Mouse (Mus musculus) left cerebral cortex, adult 11 months (tissue): ENCODE results near the gene Gsdma.
"Not testable (repeated sequence)": the region's sequence is repeated elsewhere in the genome, so short reads cannot be mapped to it uniquely, and the experiment has no call there.

Experiments used
- DNase-seq: peaks from one replicate; pipeline ENCODE4 v3.0.0; 2022; ENCODE audit warnings: low spot score

Gsdma gene

DNA sequence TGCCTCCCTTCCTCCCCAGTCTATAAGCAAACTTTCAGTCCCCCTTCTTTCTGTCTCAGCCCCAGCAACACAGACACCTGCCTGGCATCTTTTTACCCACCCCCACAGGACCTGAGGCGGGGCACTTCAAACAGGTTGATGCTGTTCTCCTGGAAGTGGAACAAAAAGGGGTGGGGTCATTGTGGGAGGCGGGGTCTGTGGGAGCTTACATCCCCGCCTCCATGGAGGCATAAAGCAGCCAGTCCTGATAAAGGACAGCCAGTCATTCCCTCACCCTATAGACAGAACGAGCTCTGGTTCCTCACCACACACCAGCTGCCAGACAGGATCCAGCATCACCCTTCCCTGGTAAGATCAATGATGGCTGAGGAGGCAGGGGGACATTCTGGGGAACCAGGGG lies at the start of gene Gsdma:
Gsdma (plus strand) TSS at position 261 of the 400 bp plus-strand sequence.
- no peak for DNase-seq

DNA sequence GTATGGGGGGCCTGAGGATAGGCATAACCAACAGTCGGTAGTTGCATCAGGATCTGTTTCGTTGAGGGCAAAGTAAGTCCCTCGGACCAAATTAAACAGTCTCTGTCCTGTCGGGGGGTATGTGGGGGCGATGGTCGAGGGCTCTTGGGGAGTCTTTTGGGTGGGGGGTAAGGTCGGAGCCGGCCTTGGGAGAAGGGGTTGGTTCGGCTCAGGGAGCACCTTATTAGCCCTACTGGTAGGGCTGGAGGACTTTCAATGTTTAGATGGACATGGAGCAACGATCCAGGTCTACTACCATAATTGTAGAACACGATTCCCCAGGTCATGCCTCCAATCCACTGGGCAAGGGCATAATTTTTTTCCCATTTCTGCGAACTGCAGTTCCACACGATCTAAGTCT lies 43.4 kb upstream of the Gsdma start:
- no peak for DNase-seq

DNA sequence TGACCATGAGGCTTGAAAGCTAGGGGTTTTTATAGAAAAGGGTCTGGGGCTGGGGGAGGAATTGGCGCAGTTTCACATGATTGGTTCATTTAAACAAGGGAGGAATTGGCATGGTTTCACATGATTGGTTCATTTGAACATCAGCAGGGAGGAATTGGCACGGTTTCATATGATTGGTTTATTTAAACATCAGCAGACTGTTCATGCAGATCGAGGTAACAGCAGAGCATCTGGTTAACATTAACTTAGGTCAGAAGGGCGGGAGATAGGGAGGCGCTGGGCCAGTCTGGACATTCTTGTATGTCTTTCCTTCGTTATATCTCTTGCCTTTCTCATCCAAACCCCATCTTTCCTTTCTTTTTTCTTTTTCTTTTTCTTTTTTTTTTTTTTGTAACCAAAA lies 40.2 kb upstream of the Gsdma start:
- not testable (repeated sequence) for DNase-seq

DNA sequence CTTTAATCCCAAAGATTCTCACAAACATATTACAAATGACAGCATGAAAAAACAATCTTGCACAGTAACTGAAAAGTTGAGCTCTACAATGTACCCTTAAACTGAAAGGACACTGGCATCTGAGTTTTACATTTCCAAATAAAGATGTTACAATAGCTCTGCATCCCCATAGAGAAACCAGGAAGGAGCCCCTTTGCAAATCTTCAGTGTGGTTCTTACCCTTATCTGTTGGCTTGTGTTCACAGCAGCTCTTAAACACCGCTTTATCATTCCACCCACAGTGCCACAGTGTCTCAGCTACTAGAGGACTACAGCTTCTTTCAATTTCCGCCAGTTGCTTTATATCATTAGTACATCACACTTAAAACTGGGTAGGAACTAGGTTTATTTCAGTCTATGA lies 39.8 kb upstream of the Gsdma start:
- DNase-seq, result not testable (repeated sequence)

DNA sequence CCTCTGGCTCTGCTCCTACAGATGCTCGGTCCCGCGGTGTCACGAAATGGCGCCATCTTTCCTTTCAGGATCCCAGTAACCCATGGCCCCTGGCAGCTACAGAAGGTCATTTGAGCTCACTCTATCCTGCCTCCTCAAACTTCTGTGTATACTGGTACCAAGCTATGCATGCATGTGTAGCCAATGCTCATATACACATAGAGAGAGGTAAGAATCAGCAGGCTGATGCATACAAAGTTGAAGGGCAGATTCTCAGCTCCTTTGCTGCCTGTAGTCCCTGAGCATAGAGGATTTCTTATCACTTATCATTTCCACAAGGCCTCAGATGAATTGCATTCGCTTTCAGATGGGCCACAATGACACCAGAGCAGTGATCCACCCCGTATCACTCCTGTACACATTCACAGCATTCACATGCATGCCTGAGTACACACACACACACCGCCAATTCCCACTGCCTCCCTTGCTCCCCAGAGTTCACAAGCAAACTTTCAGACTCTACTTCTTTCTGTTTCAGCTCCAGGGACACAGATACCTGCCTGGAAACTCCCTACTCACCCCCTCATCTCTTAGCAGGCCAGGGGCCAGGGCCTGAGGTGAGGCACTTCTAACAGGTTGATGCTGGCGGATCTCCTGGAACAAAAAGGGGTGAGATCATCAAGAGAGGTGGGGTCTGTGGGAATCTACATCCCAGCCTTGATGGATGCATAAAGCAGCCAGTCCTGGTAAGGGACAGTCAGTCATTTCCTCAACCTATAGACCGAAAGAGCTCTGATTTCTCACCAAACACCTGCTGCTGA lies 38.3 kb upstream of the Gsdma start, which contains the start of the genes Gm12355 and Gsdma3:
Gm12355 (minus strand) TSS at position 51 of the 800 bp plus-strand sequence.
Gsdma3 (plus strand) TSS at position 750 of the 800 bp plus-strand sequence.
- DNase-seq, result no peak

GRCm38 (mm10) chr11:98628706-98629105 lies 35.4 kb upstream of the Gsdma start:
- DNase-seq, result no peak

DNA sequence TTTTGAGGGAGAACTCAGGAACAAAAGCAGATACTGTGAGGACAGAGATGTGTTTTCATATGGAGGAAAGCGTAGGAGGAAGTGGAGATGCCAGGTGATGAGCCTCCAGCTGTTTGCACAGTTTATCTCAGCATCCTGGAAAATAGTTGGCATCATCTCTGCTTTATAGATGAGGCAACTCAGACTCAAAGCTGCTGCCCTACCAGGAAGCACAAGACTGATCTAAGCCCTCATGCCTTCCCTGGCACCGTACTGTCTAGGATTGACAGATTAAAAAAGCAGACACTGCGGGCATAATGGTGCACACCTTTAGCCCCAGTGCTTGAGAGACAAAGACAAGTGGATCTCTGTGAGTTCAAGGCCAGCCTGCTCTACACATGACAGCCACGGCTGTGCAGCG lies 33.5 kb upstream of the Gsdma start:
- DNase-seq, result no peak

- not testable (repeated sequence) for DNase-seq
Measured at GRCm38 (mm10) chr11:98635312-98635970, 28.7 kb upstream of the Gsdma start.

- no peak for DNase-seq
Measured at GRCm38 (mm10) chr11:98637501-98637900, 26.6 kb upstream of the Gsdma start.

DNA sequence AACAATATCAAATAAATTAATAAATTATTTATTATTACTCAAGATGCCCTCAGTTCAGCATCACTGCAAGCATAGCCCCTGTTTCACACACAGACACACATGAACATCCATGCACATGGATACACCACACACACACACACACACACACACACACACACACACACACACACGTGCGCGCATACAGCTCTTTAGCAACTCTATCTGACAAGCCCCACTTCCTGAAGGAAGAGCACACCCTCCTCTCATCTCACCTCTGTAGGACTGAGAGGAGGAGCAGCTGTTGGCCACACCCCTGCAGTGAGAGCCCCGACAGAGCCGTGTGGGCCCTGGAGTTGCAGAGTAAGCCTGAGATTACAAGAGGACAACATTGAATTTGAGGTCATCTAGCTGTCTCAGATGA lies 24.1 kb upstream of the Gsdma start:
- no peak for DNase-seq

GRCm38 (mm10) chr11:98644757-98645156 lies 19.4 kb upstream of the Gsdma start:
- DNase-seq, result no peak

DNA sequence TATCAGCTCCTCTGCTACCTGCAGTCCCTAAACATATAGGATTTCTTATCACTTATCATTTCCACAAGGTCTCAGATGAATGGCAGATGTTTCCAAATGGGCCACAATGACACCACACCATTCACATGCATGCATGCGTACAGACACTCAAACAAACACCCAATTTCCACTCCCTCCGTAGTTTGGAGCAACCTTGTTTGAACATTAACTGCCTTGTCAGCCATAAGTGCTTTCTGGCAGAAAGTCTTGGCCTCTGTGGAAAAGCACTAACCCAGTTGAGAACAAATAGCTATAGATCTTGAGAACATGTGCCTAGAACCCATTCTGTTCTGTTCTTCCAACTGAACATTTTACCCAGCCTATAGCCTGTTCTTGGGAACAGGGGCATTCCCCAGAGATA lies 18.2 kb upstream of the Gsdma start:
- no peak for DNase-seq

GRCm38 (mm10) chr11:98646459-98646858 lies 17.7 kb upstream of the Gsdma start, which contains the start of gene Gsdma2:
Gene Gsdma2, plus strand, starts transcription at chr11:98646759.
- DNase-seq, result no peak

GRCm38 (mm10) chr11:98655076-98655475 lies 9.1 kb upstream of the Gsdma start:
- DNase-seq, result peak; percentile 19

GRCm38 (mm10) chr11:98660517-98660916 lies 3.6 kb upstream of the Gsdma start:
- peak; percentile 57 for DNase-seq

GRCm38 (mm10) chr11:98668984-98669383 lies 4.8 kb downstream of the Gsdma start:
- no peak for DNase-seq

- DNase-seq, result no peak
Measured at GRCm38 (mm10) chr11:98671284-98671815, 7.2 kb downstream of the Gsdma start.

DNA sequence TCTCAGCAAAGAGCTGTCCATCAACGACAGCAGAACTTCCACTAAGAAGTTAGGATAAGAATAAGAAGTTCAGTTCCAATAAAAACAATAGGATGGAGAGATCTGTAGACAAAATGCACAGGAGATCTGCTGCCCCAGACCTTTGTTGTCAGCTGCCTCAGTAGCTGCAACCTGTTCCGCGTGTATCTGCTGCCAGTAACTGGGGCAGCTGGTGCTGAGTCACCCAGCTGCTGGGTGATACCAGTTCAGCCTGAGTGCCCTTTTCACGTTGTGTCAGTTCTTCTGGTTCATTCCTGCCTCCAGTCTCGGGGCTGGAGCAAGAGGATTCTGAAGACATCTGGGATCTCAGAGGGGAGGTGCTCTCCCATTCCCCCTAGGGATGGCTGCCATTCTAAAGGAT lies 7.7 kb downstream of the Gsdma start:
- DNase-seq, result no peak

DNA sequence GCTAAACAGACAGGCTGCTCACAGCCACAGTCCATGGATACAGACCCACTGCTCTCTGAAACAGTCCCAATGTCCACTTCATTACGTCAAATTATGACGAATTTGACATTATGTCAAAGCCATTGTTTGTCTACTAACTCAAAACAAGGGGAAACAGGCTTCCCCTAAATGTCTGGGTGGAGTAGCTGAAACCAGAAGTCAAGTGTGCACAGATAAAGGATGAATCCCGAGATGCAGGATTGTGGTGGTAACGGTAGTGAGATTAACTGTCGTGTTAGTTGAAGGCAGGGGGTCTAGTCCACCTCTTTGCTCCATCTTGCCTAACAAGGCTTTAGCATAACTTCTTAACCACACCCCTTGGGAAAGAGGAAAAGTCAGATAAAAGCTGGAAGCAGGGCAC lies 8.3 kb downstream of the Gsdma start:
- no peak for DNase-seq

GRCm38 (mm10) chr11:98673136-98673535 lies 9.0 kb downstream of the Gsdma start:
- not testable (repeated sequence) for DNase-seq

GRCm38 (mm10) chr11:98675829-98676363 lies 11.7 kb downstream of the Gsdma start:
- DNase-seq, result no peak

DNA sequence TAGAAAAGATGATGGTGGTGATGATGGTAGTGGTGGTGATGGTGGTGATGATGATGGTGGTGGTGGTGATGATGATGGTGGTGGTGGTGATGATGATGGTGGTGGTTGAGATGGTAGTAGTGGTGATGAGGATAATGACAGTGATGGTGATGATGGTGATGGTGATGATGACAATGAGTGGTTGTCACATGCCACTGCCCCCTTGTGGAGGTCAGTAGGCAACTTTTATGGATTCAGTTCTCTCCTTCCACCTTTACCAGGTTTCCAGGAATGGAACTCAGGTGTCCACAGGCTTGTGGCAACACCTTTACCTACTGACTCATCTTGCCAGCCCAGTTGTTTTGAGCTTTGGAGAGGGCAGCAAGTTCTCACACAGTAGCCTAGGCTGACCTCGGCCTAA lies 15.9 kb downstream of the Gsdma start:
- DNase-seq, result no peak

DNA sequence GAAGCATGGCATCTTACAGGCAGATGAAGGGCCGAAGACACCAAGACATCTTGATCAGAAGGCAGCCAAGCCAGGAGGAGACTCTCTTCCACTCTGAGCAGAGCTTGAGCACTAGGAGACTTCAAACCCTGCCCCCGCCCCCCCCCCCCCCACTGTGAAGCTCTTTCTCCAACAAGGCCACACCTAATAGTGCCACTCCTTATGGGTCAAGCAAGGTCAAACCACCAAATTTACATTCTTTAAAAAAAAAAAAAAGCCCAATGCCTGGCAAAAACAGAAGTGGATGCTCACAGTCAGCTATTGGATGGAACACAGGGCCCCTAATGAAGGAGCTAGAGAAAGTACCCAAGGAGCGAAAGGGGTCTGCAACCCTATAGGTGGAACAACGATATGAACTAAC lies 16.4 kb downstream of the Gsdma start:
- not testable (repeated sequence) for DNase-seq
